Mouse (Mus musculus) heart, embryonic 14.5 days (tissue): Measurements from ENCODE around the gene Tepsin. TPM values are rescaled to one million over a fixed set of nuclear protein-coding genes. Genes with fewer than 3 reads are reported as not detected.

ENCODE experiments used
- ATAC-seq: fragments of 200-750 bp; cut with Nextera tagmentation; 2 replicates; pipeline ENCODE4 v1.8.0; 2017; ENCODE audit warnings: low read depth, moderate TSS enrichment; ENCODE audit not compliant: insufficient number of reproducible peaks, insufficient read depth, low FRiP score
- H3K27ac ChIP-seq, 2 experiments: fragments of 200-500 bp in 1 of 2; fragments of 300-500 bp in 1 of 2; sonication (generic) in 1 of 2; replicated peaks in 1 of 2; 2 replicates each; pipeline ENCODE4 v1.5.1; 2012 to 2014; ENCODE audit warnings: low read depth in 2 of 2, low read length in 2 of 2, control low read depth in 1 of 2, mild to moderate bottlenecking in 1 of 2, mixed read lengths in 1 of 2; ENCODE audit not compliant: control insufficient read depth in 1 of 2, insufficient read depth in 1 of 2
- H3K27me3 ChIP-seq: fragments of 300-500 bp; sonication (generic); 2 replicates; pipeline ENCODE4 v1.6.1; 2014; ENCODE audit warnings: mild to moderate bottlenecking, low read length, control low read depth; ENCODE audit not compliant: control insufficient read depth, insufficient read depth
- H3K36me3 ChIP-seq: fragments of 300-500 bp; sonication (generic); 2 replicates; pipeline ENCODE4 v1.6.1; 2014; ENCODE audit warnings: mild to moderate bottlenecking, control low read depth, low read length, mixed read lengths; ENCODE audit not compliant: control insufficient read depth, insufficient read depth
- H3K4me1 ChIP-seq, 2 experiments: fragments of 200-500 bp in 1 of 2; fragments of 300-500 bp in 1 of 2; sonication (generic) in 1 of 2; 2 replicates each; pipeline ENCODE4 v1.6.1; 2012 to 2014; ENCODE audit warnings: low read length in 2 of 2, control low read depth in 1 of 2, mixed read lengths in 1 of 2; ENCODE audit not compliant: control insufficient read depth in 2 of 2, insufficient read depth in 2 of 2
- H3K4me2 ChIP-seq: fragments of 300-500 bp; sonication (generic); 2 replicates; pipeline ENCODE4 v1.6.1; 2014; ENCODE audit warnings: mild to moderate bottlenecking, low read length
- H3K4me3 ChIP-seq, 2 experiments: fragments of 200-500 bp in 1 of 2; fragments of 300-500 bp in 1 of 2; sonication (generic) in 1 of 2; 2 replicates each; pipeline ENCODE4 v1.5.1; 2012 to 2014; ENCODE audit warnings: low read length in 2 of 2, mild to moderate bottlenecking in 2 of 2, control low read depth in 1 of 2, low read depth in 1 of 2, moderate library complexity in 1 of 2; ENCODE audit not compliant: control insufficient read depth in 1 of 2, insufficient read depth in 1 of 2
- H3K9ac ChIP-seq: fragments of 300-500 bp; sonication (generic); 2 replicates; pipeline ENCODE4 v1.6.1; 2014; ENCODE audit warnings: mild to moderate bottlenecking, low read length
- H3K9me3 ChIP-seq: fragments of 300-500 bp; sonication (generic); 2 replicates; pipeline ENCODE4 v1.6.1; 2016; ENCODE audit warnings: low read length, control low read depth; ENCODE audit not compliant: control insufficient read depth
- WGBS: fragments of 180-500 bp; shearing (Covaris S2); extraction: QIAGEN DNeasy Blood & Tissue Kit; methylation state at CpG from one replicate; pipeline ENCODE4 v1.1.7; 2014; 5-methylcytosine and 5-hydroxymethylcytosine counted together
- polyA plus RNA-seq: library from polyadenylated mRNA; unstranded; fragments of >200 nt; fragmentation: Nextera tagmentation; extraction: Ambion mirVana; gene quantifications from 2 replicates; pipeline ENCODE4 v1.2.1, GENCODE M21; 2014

Tepsin gene
- polyA plus RNA-seq, 1 experiment from 2014 or later = 13.9 TPM

GRCm38 (mm10) chr11:120071065-120071464, 27.5 kb downstream of the Tepsin start:
- Histone ChIP-seq H3K36me3 (peaks cover 86% of the 10 kb centered on the region), H3K4me3 (no peak overlapping the region), H3K27me3 (no peaks in the 10 kb centered on the region), H3K4me2 (no peak overlapping the region), H3K27ac (no peak overlapping the region), H3K9ac (no peak overlapping the region), H3K4me1 (0 out of 4 replicates have a peak, but pooled peaks cover 0 to under 1% of the 10 kb centered on the region in 2 experiments), H3K9me3 (no peaks in the 10 kb centered on the region)
- 77% methylated on average over 12 of the region's 12 CpGs for WGBS
- no peak for ATAC-seq

GRCm38 (mm10) chr11:120070286-120070930, 28.1 kb downstream of the Tepsin start:
- no peak overlapping the region for H3K27ac ChIP-seq
- H3K36me3 ChIP-seq = peaks cover 79% of the 10 kb centered on the region
- no peak for ATAC-seq
- WGBS = 90% methylated on average over 27 of the region's 27 CpGs
- no peak overlapping the region for H3K9ac ChIP-seq
- no peak overlapping the region for H3K4me3 ChIP-seq
- no peaks in the 10 kb centered on the region for H3K27me3 ChIP-seq
- no peaks in the 10 kb centered on the region for H3K9me3 ChIP-seq
- no peak overlapping the region for H3K4me2 ChIP-seq
- peaks cover 3 to 6% of the 10 kb centered on the region in 2 experiments; a peak in 1 of 4 replicates for H3K4me1 ChIP-seq

DNA sequence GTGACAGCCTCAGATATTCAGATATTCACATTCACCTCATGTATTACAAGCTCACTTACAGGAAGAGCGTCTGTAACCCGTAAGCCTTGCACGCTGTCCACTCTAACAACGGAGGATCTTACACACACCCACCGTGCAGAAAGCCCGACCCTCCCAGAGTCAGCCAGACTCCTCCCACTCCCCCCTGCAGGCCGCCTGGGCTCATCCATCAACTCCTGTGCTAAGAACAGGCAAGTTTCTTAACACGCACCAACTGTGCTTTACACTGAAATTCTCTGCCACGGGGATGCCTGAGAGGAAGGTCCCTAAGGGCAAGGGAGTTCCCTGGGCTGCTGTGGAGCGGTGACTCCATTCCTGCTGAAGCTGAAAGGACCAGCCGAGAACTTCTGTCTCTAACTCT, 29.3 kb downstream of the Tepsin start:
- Histone ChIP-seq H3K4me2 (no peak overlapping the region), H3K9ac (no peak overlapping the region), H3K27me3 (no peaks in the 10 kb centered on the region), H3K27ac (no peak overlapping the region), H3K36me3 (peaks cover 74% of the 10 kb centered on the region), H3K4me3 (no peak overlapping the region), H3K9me3 (no peaks in the 10 kb centered on the region), H3K4me1 (peaks cover 5 to 6% of the 10 kb centered on the region in 2 experiments; a peak in 1 of 4 replicates)
- 42% methylated on average over 11 of the region's 11 CpGs for WGBS
- ATAC-seq = no peak

GRCm38 (mm10) chr11:120067834-120068233, 30.7 kb downstream of the Tepsin start:
- no peak overlapping the region for H3K27ac ChIP-seq
- 67% methylated on average over 17 of the region's 17 CpGs for WGBS
- H3K9ac ChIP-seq = no peak overlapping the region
- peaks cover 73% of the 10 kb centered on the region for H3K36me3 ChIP-seq
- no peak overlapping the region for H3K4me3 ChIP-seq
- no peak overlapping the region for H3K4me2 ChIP-seq
- no peak for ATAC-seq
- peaks cover 5 to 6% of the 10 kb centered on the region in 2 experiments; a peak in 1 of 4 replicates for H3K4me1 ChIP-seq
- no peaks in the 10 kb centered on the region for H3K27me3 ChIP-seq
- H3K9me3 ChIP-seq = no peaks in the 10 kb centered on the region

GRCm38 (mm10) chr11:120065291-120065690, 33.2 kb downstream of the Tepsin start:
- ATAC-seq = no peak
- no peaks in the 10 kb centered on the region for H3K9me3 ChIP-seq
- H3K4me3 ChIP-seq = no peak overlapping the region
- H3K4me2 ChIP-seq = peak overlapping the region; percentile 44
- 0 out of 4 replicates have a peak overlapping the region, but pooled peaks of 1 of the 2 experiments have one; percentile 41 for H3K27ac ChIP-seq
- H3K36me3 ChIP-seq = peaks cover 48% of the 10 kb centered on the region
- no peaks in the 10 kb centered on the region for H3K27me3 ChIP-seq
- peaks cover 5 to 6% of the 10 kb centered on the region in 2 experiments; a peak in 1 of 4 replicates for H3K4me1 ChIP-seq
- WGBS = 30% methylated on average over 10 of the region's 10 CpGs
- peak overlapping the region; percentile 28; the same call in 1 of the 2 replicates for H3K9ac ChIP-seq

GRCm38 (mm10) chr11:120064668-120065040, 33.9 kb downstream of the Tepsin start:
- H3K9ac ChIP-seq = no peak overlapping the region
- 93% methylated on average over 11 of the region's 11 CpGs for WGBS

GRCm38 (mm10) chr11:120064006-120064667, 34.4 kb downstream of the Tepsin start:
- Histone ChIP-seq H3K36me3 (peaks cover 38% of the 10 kb centered on the region), H3K9me3 (no peaks in the 10 kb centered on the region), H3K9ac (no peak overlapping the region), H3K27ac (no peak overlapping the region), H3K27me3 (no peaks in the 10 kb centered on the region), H3K4me1 (peaks cover 5 to 6% of the 10 kb centered on the region in 2 experiments; a peak in 1 of 4 replicates), H3K4me2 (no peak overlapping the region), H3K4me3 (no peak overlapping the region)
- no peak for ATAC-seq
- WGBS = 89% methylated on average over 13 of the region's 13 CpGs

More at GRCm38 (mm10) chr11:120064668-120065040, 33.9 kb downstream of the Tepsin start:
- no peaks in the 10 kb centered on the region for H3K9me3 ChIP-seq
- no peak overlapping the region for H3K4me3 ChIP-seq
- H3K27ac ChIP-seq = no peak overlapping the region
- H3K27me3 ChIP-seq = no peaks in the 10 kb centered on the region
- ATAC-seq = peak; percentile 11; the same call in 1 of the 2 replicates
- no peak overlapping the region for H3K4me2 ChIP-seq
- peaks cover 5 to 6% of the 10 kb centered on the region in 2 experiments; a peak in 1 of 4 replicates for H3K4me1 ChIP-seq
- peaks cover 41% of the 10 kb centered on the region for H3K36me3 ChIP-seq
